Mouse (Mus musculus) forebrain, postnatal 0 days (tissue): ENCODE measurements around the gene Gm21887. TPM values are rescaled to one million over a fixed set of nuclear protein-coding genes. Genes with fewer than 3 reads are reported as not detected.
"Not testable (repeated sequence)": the region's sequence is repeated elsewhere in the genome, so short reads cannot be mapped to it uniquely, and the experiment has no call there.

Experiments used
- ATAC-seq: fragments of 200-750 bp; cut with Nextera tagmentation; 2 replicates; pipeline ENCODE4 v1.8.0; 2017; ENCODE audit warnings: mild to moderate bottlenecking, moderate library complexity
- DNase-seq: peaks from one replicate; pipeline ENCODE4 v3.0.0-alpha.2; 2015
- H3K27ac ChIP-seq: fragments of 300-500 bp; sonication (generic); 2 replicates; pipeline ENCODE4 v1.5.1; 2014; ENCODE audit warnings: low read depth, mild to moderate bottlenecking, antibody characterized with exemption, low read length, moderate library complexity, mixed read lengths
- H3K27me3 ChIP-seq: fragments of 300-500 bp; sonication (generic); 2 replicates; pipeline ENCODE4 v1.6.1; 2014; ENCODE audit warnings: mild to moderate bottlenecking, low read length, mixed read lengths; ENCODE audit not compliant: insufficient read depth
- H3K36me3 ChIP-seq: fragments of 300-500 bp; sonication (generic); 2 replicates; pipeline ENCODE4 v1.6.1; 2014; ENCODE audit warnings: mild to moderate bottlenecking, moderate library complexity; ENCODE audit not compliant: insufficient read depth
- H3K4me1 ChIP-seq: fragments of 300-500 bp; sonication (generic); 2 replicates; pipeline ENCODE4 v1.6.1; 2014; ENCODE audit warnings: antibody characterized with exemption; ENCODE audit not compliant: insufficient read depth
- H3K4me2 ChIP-seq: fragments of 300-500 bp; sonication (generic); 2 replicates; pipeline ENCODE4 v1.6.1; 2014; ENCODE audit warnings: low read depth, mild to moderate bottlenecking, moderate library complexity
- H3K4me3 ChIP-seq: fragments of 300-500 bp; sonication (generic); 2 replicates; pipeline ENCODE4 v1.5.1; 2014; ENCODE audit warnings: low read depth, low read length, mixed read lengths
- H3K9ac ChIP-seq: fragments of 300-500 bp; sonication (generic); 2 replicates; pipeline ENCODE4 v1.6.1; 2014; ENCODE audit warnings: mild to moderate bottlenecking
- H3K9me3 ChIP-seq: fragments of 300-500 bp; sonication (generic); 2 replicates; pipeline ENCODE4 v1.6.1; 2016; ENCODE audit warnings: low read length
- CTCF ChIP-seq: sonication (generic); IDR thresholded peaks from 2 replicates; pipeline ENCODE4 v1.5.1; 2016; ENCODE audit warnings: antibody characterized with exemption, control low read depth, low read depth
- WGBS: fragments of 180-500 bp; shearing (Covaris S2); extraction: QIAGEN DNeasy Blood & Tissue Kit; methylation state at CpG from one replicate; pipeline ENCODE4 v1.1.7; 2014; 5-methylcytosine and 5-hydroxymethylcytosine counted together
- polyA plus RNA-seq: library from polyadenylated mRNA; unstranded; fragments of >200 nt; fragmentation: Nextera tagmentation; extraction: Ambion mirVana; gene quantifications from 2 replicates; pipeline ENCODE4 v1.2.1, GENCODE M21; 2015
- total RNA-seq: library from RNA; depleted of rRNA; stranded (reverse); fragments of >200 nt; gene quantifications from 2 replicates; pipeline ENCODE4 v1.2.3, GENCODE M21; 2014; rRNA removed

Gene Gm21887
- total and polyA plus RNA-seq, 2 experiments from 2014 or later = 39.7 to 231 TPM

- H3K4me3 ChIP-seq, H3K27ac ChIP-seq, H3K4me2 ChIP-seq, DNase-seq, H3K4me1 ChIP-seq, H3K27me3 ChIP-seq, H3K9ac ChIP-seq: not testable (repeated sequence)
- peak; percentile 39 for ATAC-seq
- H3K36me3 ChIP-seq = peaks cover 24% of the 10 kb centered on the region
- peaks cover 17% of the 10 kb centered on the region; the same call in 1 of the 2 replicates for H3K9me3 ChIP-seq
- 86% methylated on average over 66 of the region's 66 CpGs for WGBS
- TF ChIP-seq CTCF = peak; percentile 45
Measured at GRCm38 (mm10) chrX:170018571-170019218, 9.2 kb downstream of the Gm21887 start.

- not testable (repeated sequence) for H3K27me3 ChIP-seq, H3K4me1 ChIP-seq, H3K9ac ChIP-seq, H3K27ac ChIP-seq, H3K4me3 ChIP-seq, H3K4me2 ChIP-seq, DNase-seq
- ATAC-seq = peak; percentile 36
- 79% methylated on average over 30 of the region's 30 CpGs for WGBS
- Histone ChIP-seq H3K9me3 (peaks cover 17% of the 10 kb centered on the region; the same call in 1 of the 2 replicates), H3K36me3 (peaks cover 24% of the 10 kb centered on the region)
Measured at GRCm38 (mm10) chrX:170019219-170019953, 9.9 kb downstream of the Gm21887 start.

GRCm38 (mm10) chrX:170019954-170020689, 10.7 kb downstream of the Gm21887 start:
- H3K9ac ChIP-seq, ATAC-seq, H3K4me2 ChIP-seq, H3K27me3 ChIP-seq, H3K4me3 ChIP-seq, H3K27ac ChIP-seq, H3K4me1 ChIP-seq: not testable (repeated sequence)
- peak; percentile 79 for TF ChIP-seq CTCF
- Histone ChIP-seq H3K9me3 (peaks cover 17% of the 10 kb centered on the region; the same call in 1 of the 2 replicates), H3K36me3 (peaks cover 24% of the 10 kb centered on the region)
- WGBS = 46% methylated on average over 14 of the region's 14 CpGs
- peak; percentile 63 for DNase-seq

- DNase-seq = peak; percentile 92
- WGBS = 36% methylated on average over 9 of the region's 9 CpGs
- not testable (repeated sequence) for H3K27me3 ChIP-seq, H3K9ac ChIP-seq, ATAC-seq, H3K4me3 ChIP-seq, H3K4me2 ChIP-seq, H3K27ac ChIP-seq, H3K4me1 ChIP-seq
- peak; percentile 99 for TF ChIP-seq CTCF
- Histone ChIP-seq H3K9me3 (peaks cover 17% of the 10 kb centered on the region; the same call in 1 of the 2 replicates), H3K36me3 (peaks cover 24% of the 10 kb centered on the region)
Measured at GRCm38 (mm10) chrX:170020690-170021050, 11.2 kb downstream of the Gm21887 start.

GRCm38 (mm10) chrX:170021205-170021604, 11.7 kb downstream of the Gm21887 start:
- WGBS = 72% methylated on average over 12 of the region's 12 CpGs
- Histone ChIP-seq H3K9me3 (peaks cover 17% of the 10 kb centered on the region; the same call in 1 of the 2 replicates), H3K36me3 (peaks cover 24% of the 10 kb centered on the region)
- not testable (repeated sequence) for H3K9ac ChIP-seq, H3K4me2 ChIP-seq, ATAC-seq, H3K4me1 ChIP-seq, H3K4me3 ChIP-seq, DNase-seq, H3K27ac ChIP-seq, H3K27me3 ChIP-seq

GRCm38 (mm10) chrX:170021750-170022461, 12.4 kb downstream of the Gm21887 start:
- ATAC-seq (peak; percentile 44; the same call in 1 of the 2 replicates), DNase-seq (peak; percentile 87)
- H3K4me1 ChIP-seq, H3K27ac ChIP-seq, H3K4me3 ChIP-seq, H3K9ac ChIP-seq, H3K4me2 ChIP-seq, H3K27me3 ChIP-seq: not testable (repeated sequence)
- H3K9me3 ChIP-seq = peaks cover 17% of the 10 kb centered on the region; the same call in 1 of the 2 replicates
- peaks cover 24% of the 10 kb centered on the region for H3K36me3 ChIP-seq
- TF ChIP-seq CTCF = peak; percentile 87
- 46% methylated on average over 15 of the region's 15 CpGs for WGBS

Other genes with a start within 250 kb of the Gm21887 start
- gene 4933400A11Rik, start 230.0 kb upstream of the Gm21887 start, total RNA-seq = not detected in 2 replicates
- gene 4933400A11Rik, start 230.0 kb upstream of the Gm21887 start, polyA plus RNA-seq = not detected in 2 replicates